ENCODE assay signal across 15 mouse cellular contexts in the genomic region with DNA sequence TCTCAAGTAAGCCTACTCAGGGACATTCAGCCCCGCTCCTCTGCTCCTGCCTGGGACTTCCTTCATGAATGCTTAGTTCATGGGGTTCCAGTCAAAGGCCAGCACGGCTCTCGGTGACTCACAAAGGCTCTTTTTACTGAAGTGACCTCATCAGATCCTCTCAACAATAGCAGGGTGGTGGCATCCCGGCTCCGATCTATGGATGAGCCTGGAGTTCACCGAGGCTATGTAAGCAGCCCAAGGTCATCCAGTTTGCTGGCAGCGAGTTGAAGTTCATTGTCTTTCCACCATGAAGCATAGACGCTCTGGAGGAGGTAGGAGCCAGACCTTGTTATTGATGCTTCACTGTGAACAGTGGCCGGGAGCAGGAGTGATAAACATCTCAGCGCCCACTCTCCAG. TPM values are rescaled to one million over a fixed set of nuclear protein-coding genes. Genes with fewer than 3 reads are reported as not detected.
DNase-seq lines count a peak whose midpoint lies in the region; ATAC-seq and TF ChIP-seq lines count a peak whose summit lies in the region.
"Had no signal": no experiment of that assay in that cellular context is flagged by ENCODE, and none has a peak within 500 bp of the region (broad histone marks: within the 10 kb centered on the region; RNA-seq: fewer than 3 reads in every experiment).

No protein-coding gene starts in this region.

- TF ChIP-seq EP300 in heart, postnatal 0 days (IDR thresholded peaks at IDR 0.05; ENCODE audit: low read depth): no peak

- peak; percentile 14 for DNase-seq in cerebellum, adult 11-12 months
- DNase-seq in cerebellum, adult 9-11 months: no peak
- no peak for DNase-seq in heart, postnatal 0 days (ENCODE audit: low spot score)
- DNase-seq in heart, postnatal 36 days: no peak
- no peak for DNase-seq in lung, adult 2 months
- peak; percentile 55 for DNase-seq in lung, postnatal 10 days
- DNase-seq in thymus, postnatal 14 days: no peak
- DNase-seq: heart, postnatal 4 days; kidney, postnatal 4 days had no signal

- no peak for TF ChIP-seq POLR2A in lung, adult 2 months (IDR thresholded peaks at IDR 0.05; ENCODE audit: borderline replicate concordance, extremely low read depth, low read depth, low read length)

- 45% methylated on average over 10 of the region's 10 CpGs for WGBS in heart, postnatal 0 days
- WGBS in lung, embryonic 15.5 days: 59% methylated on average over 10 of the region's 10 CpGs
- 49% methylated on average over 10 of the region's 10 CpGs for WGBS in lung, adult 2 months

- no peak overlapping the region for H3K4me2 ChIP-seq in heart, postnatal 0 days (ENCODE audit: low read depth, low read length)
- H3K4me2 ChIP-seq in lung, embryonic 15.5 days: no peak overlapping the region
- H3K4me2 ChIP-seq: limb, embryonic 12.5 days had no signal

- H3K9ac ChIP-seq in heart, postnatal 0 days (replicated peaks; ENCODE audit: low read depth, low read length): no peak overlapping the region
- H3K9ac ChIP-seq in lung, embryonic 15.5 days: no peak overlapping the region
- H3K9ac ChIP-seq: limb, embryonic 12.5 days had no signal

- intact Hi-C loops in heart, postnatal 36 days (cut with DNase I): no loop called here

- ATAC-seq in heart, postnatal 0 days (ENCODE audit: insufficient read depth, low read depth): peak; percentile 37
- ATAC-seq in lung, embryonic 15.5 days (ENCODE audit: borderline replicate concordance, extremely low read depth, low FRiP score, low TSS enrichment): no peak
- ATAC-seq: activated CD4-positive, CD25-positive, alpha-beta regulatory T cell, adult 4 months; intestine, postnatal 0 days had no signal

- peak overlapping the region; percentile 72 for H3K27ac ChIP-seq in heart, postnatal 0 days (ENCODE audit: low read depth)
- peak overlapping the region; percentile 13 for H3K27ac ChIP-seq in lung, embryonic 15.5 days
- H3K27ac ChIP-seq: limb, embryonic 12.5 days; macrophage had no signal

- H3K36me3 ChIP-seq in heart, postnatal 0 days (replicated peaks; ENCODE audit: control insufficient read depth, insufficient read depth, low read length): no peaks in the 10 kb centered on the region
- no peaks in the 10 kb centered on the region for H3K36me3 ChIP-seq in lung, embryonic 15.5 days
- H3K36me3 ChIP-seq: limb, embryonic 12.5 days had no signal

- H3K9me3 ChIP-seq in heart, postnatal 0 days (replicated peaks; ENCODE audit: control insufficient read depth, low read length): no peaks in the 10 kb centered on the region
- H3K9me3 ChIP-seq in lung, embryonic 15.5 days: no peaks in the 10 kb centered on the region
- H3K9me3 ChIP-seq: limb, embryonic 12.5 days had no signal

- TF ChIP-seq CTCF in heart, postnatal 0 days (IDR thresholded peaks at IDR 0.05; ENCODE audit: low read depth): no peak
- no peak for TF ChIP-seq CTCF in lung, adult 2 months (IDR thresholded peaks at IDR 0.05; ENCODE audit: insufficient read depth, low read length)

- H3K27me3 ChIP-seq in heart, postnatal 0 days (ENCODE audit: control insufficient read depth, insufficient read depth, low read length): 0 out of 2 replicates have a peak, but pooled peaks cover 8% of the 10 kb centered on the region
- H3K27me3 ChIP-seq in lung, embryonic 15.5 days: no peaks in the 10 kb centered on the region
- H3K27me3 ChIP-seq: limb, embryonic 12.5 days had no signal

- H3K4me3 ChIP-seq in heart, postnatal 0 days (ENCODE audit: low read depth, low read length): no peak overlapping the region
- no peak overlapping the region for H3K4me3 ChIP-seq in lung, embryonic 15.5 days
- H3K4me3 ChIP-seq in lung, adult 2 months (replicated peaks; ENCODE audit: extremely low read depth, low read depth, low read length): no peak overlapping the region
- H3K4me3 ChIP-seq: limb, embryonic 12.5 days had no signal

- peaks cover 12% of the 10 kb centered on the region; the same call in 1 of the 2 replicates for H3K4me1 ChIP-seq in heart, postnatal 0 days (ENCODE audit: control insufficient read depth, insufficient read depth)
- H3K4me1 ChIP-seq in lung, embryonic 15.5 days: peaks cover 26% of the 10 kb centered on the region
- H3K4me1 ChIP-seq in lung, adult 2 months (ENCODE audit: control insufficient read depth, insufficient read depth, low read length): peaks cover 8% of the 10 kb centered on the region

RNA-seq across cellular contexts. Expression of a gene that starts 3.6 kb away (rescaled TPM):
- total RNA-seq in heart, postnatal 0 days (2014; rRNA removed; ENCODE audit: low replicate concordance): 4,186 and 4,592 TPM in 2 replicates
- 4,392 and 4,399 TPM in 2 replicates for polyA plus RNA-seq in heart, postnatal 0 days (2015; fragmentation: Nextera tagmentation; extraction: Ambion mirVana)
- total RNA-seq in heart, postnatal 36 days (2021): 1 to 10 TPM; 1.0 to 1.4 TPM
- polyA plus RNA-seq in lung, embryonic 15.5 days (2015; fragmentation: Nextera tagmentation; extraction: Ambion mirVana): 97.5 and 117 TPM in 2 replicates
- 0.26 and 1.5 TPM in 2 replicates for polyA plus RNA-seq in lung, adult 2 months (2012; rRNA removed)
- total RNA-seq: common myeloid progenitor, adult 5-6 weeks had no signal
- polyA plus RNA-seq: activated CD4-positive, CD25-positive, alpha-beta regulatory T cell, adult 4 months; macrophage had no signal

RNA-seq across cellular contexts. Expression of a gene that starts 16.9 kb away (rescaled TPM):
- 87.5 and 130 TPM in 2 replicates for total RNA-seq in heart, postnatal 0 days (2014; rRNA removed; ENCODE audit: low replicate concordance)
- 65.5 and 67.2 TPM in 2 replicates for polyA plus RNA-seq in heart, postnatal 0 days (2015; fragmentation: Nextera tagmentation; extraction: Ambion mirVana)
- 10 to 100 TPM in 1 of 2 experiments, 1 to 10 TPM in 1; 9.7 to 13.3 TPM for total RNA-seq in heart, postnatal 36 days (2021)
- 79.9 and 80.0 TPM in 2 replicates for polyA plus RNA-seq in lung, embryonic 15.5 days (2015; fragmentation: Nextera tagmentation; extraction: Ambion mirVana)
- 98.6 and 156 TPM in 2 replicates for polyA plus RNA-seq in lung, adult 2 months (2012; rRNA removed)

RNA-seq across cellular contexts. Expression of a gene that starts 35.6 kb away (rescaled TPM):
- total RNA-seq in heart, postnatal 0 days (2014; rRNA removed; ENCODE audit: low replicate concordance): 4.4 and 32.9 TPM in 2 replicates
- polyA plus RNA-seq in heart, postnatal 0 days (2015; fragmentation: Nextera tagmentation; extraction: Ambion mirVana): 9.1 and 11.1 TPM in 2 replicates
- total RNA-seq in heart, postnatal 36 days (2021): 1 to 10 TPM; 5.6 to 8.2 TPM
- polyA plus RNA-seq in lung, embryonic 15.5 days (2015; fragmentation: Nextera tagmentation; extraction: Ambion mirVana): 14.9 and 17.0 TPM in 2 replicates
- 6.9 and 43.2 TPM in 2 replicates for polyA plus RNA-seq in lung, adult 2 months (2012; rRNA removed)
- total RNA-seq: common myeloid progenitor, adult 5-6 weeks had no signal

RNA-seq across cellular contexts. Expression of a gene that starts 53.3 kb away (rescaled TPM):
- total RNA-seq in heart, postnatal 0 days (2014; rRNA removed; ENCODE audit: low replicate concordance): 1,865 and 1,929 TPM in 2 replicates
- 13,184 and 14,025 TPM in 2 replicates for polyA plus RNA-seq in heart, postnatal 0 days (2015; fragmentation: Nextera tagmentation; extraction: Ambion mirVana)
- total RNA-seq in heart, postnatal 36 days (2021): 1,000 to 10,000 TPM; 8,733 to 8,759 TPM
- polyA plus RNA-seq in lung, embryonic 15.5 days (2015; fragmentation: Nextera tagmentation; extraction: Ambion mirVana): 158 and 190 TPM in 2 replicates
- polyA plus RNA-seq in lung, adult 2 months (2012; rRNA removed): 31.3 and 74.6 TPM in 2 replicates
- total RNA-seq: common myeloid progenitor, adult 5-6 weeks had no signal
- polyA plus RNA-seq: macrophage had no signal

Comparison
In these comparisons a context has a peak if more than half of its experiments do, and no peak if none do; other contexts are left out.
1. DNase-seq: peak in cerebellum, adult 11-12 months (single experiment) and lung, postnatal 10 days (single experiment); none in cerebellum, adult 9-11 months (single experiment), heart, postnatal 0 days (single experiment), heart, postnatal 36 days (0 of 2), lung, adult 2 months (single experiment) and thymus, postnatal 14 days (single experiment).
2. RNA of a gene that starts 3.6 kb away (polyA plus RNA-seq): 4,392 to 4,399 TPM in heart, postnatal 0 days and 97.5 to 117 TPM in lung, embryonic 15.5 days; 0.26 to 1.5 TPM in lung, adult 2 months; every median in the first group is over 10 times any median in the second.